Mouse (Mus musculus): ENCODE measurements around the gene Ptpn11.

Gene Ptpn11

DNA sequence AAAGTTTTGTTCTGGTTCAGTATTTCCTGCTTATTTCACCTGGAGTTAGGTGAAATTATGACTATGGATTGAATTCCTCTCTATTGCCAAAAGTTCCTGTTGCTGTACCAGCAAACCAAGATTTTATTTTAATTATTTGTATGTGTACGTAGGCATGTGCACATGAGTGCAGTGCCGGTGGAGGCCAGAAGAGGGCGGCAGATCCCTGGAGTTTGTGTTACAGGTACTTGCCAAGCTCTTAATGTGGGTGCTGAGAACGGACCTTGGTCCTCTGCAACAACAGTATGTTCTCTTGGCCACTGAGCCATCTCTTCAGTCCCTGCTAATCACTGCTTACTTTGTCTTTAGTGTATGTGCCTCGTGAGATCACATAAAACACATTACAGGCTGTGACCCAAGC, 109.4 kb downstream of the Ptpn11 start:
- DNase-seq (ENCODE audit: low spot score), result no peak
